Mouse (Mus musculus): ENCODE results near the gene Mgat5b. TPM values are rescaled to one million over a fixed set of nuclear protein-coding genes. Genes with fewer than 3 reads are reported as not detected.

Mgat5b gene
- polyA plus RNA-seq, 1 experiment, result not detected

GRCm38 (mm10) chr11:116940088-116940855, 21.6 kb downstream of the Mgat5b start:
- no peak overlapping the region for H3K27ac ChIP-seq (replicated peaks; ENCODE audit: low read depth, low read length)
- H3K4me3 ChIP-seq (ENCODE audit: insufficient read depth, low read depth, low read length), result no peak overlapping the region
- no peaks in the 10 kb centered on the region for H3K4me1 ChIP-seq (ENCODE audit: control insufficient read depth, insufficient read depth, insufficient read length, low read length)

DNA sequence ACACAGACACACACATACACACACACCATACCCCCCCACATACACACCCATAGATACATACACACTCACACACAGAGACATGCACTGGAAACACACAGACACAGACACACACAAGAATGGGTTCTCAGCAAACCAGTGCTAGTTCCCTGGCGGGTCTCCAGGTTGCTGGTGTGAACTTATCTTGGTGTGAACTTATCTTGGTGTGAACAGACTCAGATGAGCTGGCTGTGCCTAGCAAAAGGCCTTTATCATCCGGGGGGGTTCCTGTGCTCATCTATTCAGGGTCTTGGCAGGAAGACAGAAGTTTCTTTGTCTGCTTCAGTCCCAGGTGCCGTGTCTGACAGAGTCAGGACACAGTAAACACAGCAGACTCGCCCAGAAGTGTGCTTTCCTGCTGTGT, 25.7 kb downstream of the Mgat5b start:
- Histone ChIP-seq H3K27ac (replicated peaks; ENCODE audit: low read depth, low read length) (no peak overlapping the region), H3K4me3 (ENCODE audit: insufficient read depth, low read depth, low read length) (no peak overlapping the region), H3K4me1 (ENCODE audit: control insufficient read depth, insufficient read depth, insufficient read length, low read length) (no peaks in the 10 kb centered on the region)

DNA sequence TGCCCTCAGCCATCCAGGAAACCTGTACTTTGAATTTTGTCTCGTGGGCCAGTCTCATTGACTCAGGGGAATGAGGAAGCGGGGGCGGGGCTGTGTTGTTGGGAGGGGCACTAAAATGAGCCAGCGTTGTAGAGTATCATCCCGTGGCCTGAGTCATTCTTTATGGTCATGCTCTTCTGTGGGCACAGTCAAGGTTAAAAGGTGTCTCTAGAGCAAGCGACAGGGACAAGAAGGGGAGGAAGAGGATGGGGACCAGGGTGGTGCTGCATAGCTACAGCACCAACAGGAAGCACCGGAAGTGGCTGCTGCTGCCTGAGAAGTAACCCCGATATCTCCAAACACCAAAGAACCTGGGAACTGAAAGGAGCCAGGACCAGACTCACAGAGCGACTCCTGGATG, 31.2 kb downstream of the Mgat5b start:
- Histone ChIP-seq H3K4me1 (ENCODE audit: control insufficient read depth, insufficient read depth, insufficient read length, low read length) (no peaks in the 10 kb centered on the region), H3K27ac (replicated peaks; ENCODE audit: low read depth, low read length) (no peak overlapping the region), H3K4me3 (ENCODE audit: insufficient read depth, low read depth, low read length) (no peak overlapping the region)

GRCm38 (mm10) chr11:116951429-116951828, 32.8 kb downstream of the Mgat5b start:
- no peaks in the 10 kb centered on the region for H3K4me1 ChIP-seq (ENCODE audit: control insufficient read depth, insufficient read depth, insufficient read length, low read length)

DNA sequence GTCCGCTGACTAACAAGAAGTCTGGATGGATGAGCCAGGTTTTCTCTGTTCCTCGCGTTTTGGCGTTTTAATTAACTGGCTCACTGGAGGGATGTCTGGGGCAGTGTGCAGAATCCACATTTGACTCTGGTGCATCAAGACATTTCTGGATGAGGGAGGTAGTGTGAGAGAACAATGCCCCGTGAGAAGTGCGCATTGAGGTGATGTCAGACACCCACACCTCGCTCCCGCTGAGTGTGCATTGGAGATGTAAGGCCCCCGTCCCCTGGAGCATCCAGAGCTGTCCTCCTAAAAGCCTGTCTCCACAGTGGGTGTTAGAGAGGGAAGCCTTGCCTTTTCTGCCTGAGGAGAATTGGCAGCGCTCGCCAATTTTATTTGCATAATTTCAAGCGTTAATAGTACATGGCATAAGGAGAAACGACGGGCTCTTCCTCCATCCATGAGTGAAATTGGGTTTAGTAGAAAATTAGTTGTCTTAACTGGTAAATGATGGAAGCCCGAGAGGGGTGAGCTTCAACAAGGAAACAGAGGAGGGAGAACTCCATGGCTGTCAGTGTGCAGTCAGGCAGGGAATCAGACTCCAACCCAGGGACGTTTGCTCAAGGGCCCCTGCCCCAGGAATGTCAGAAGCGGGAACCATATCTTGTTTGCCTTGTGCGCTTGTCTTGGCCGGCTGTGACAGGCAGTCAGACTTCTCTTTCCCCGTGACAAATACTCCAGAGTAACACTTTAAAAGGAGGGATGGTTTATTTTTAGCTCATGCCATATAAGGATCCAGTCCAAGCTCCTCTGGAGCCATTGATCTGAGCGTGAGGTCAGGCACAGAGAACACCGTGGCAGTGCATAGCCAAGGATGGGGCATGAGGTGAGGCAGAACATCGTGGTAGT, 35.8 kb downstream of the Mgat5b start:
- H3K4me1 ChIP-seq (ENCODE audit: control insufficient read depth, insufficient read depth, insufficient read length, low read length), result no peaks in the 10 kb centered on the region
- H3K27ac ChIP-seq (replicated peaks; ENCODE audit: low read depth, low read length), result no peak overlapping the region
- H3K4me3 ChIP-seq (ENCODE audit: insufficient read depth, low read depth, low read length), result no peak overlapping the region

More at GRCm38 (mm10) chr11:116951429-116951828, 32.8 kb downstream of the Mgat5b start:
- H3K27ac ChIP-seq (replicated peaks; ENCODE audit: low read depth, low read length), result no peak overlapping the region
- H3K4me3 ChIP-seq (ENCODE audit: insufficient read depth, low read depth, low read length), result no peak overlapping the region

DNA sequence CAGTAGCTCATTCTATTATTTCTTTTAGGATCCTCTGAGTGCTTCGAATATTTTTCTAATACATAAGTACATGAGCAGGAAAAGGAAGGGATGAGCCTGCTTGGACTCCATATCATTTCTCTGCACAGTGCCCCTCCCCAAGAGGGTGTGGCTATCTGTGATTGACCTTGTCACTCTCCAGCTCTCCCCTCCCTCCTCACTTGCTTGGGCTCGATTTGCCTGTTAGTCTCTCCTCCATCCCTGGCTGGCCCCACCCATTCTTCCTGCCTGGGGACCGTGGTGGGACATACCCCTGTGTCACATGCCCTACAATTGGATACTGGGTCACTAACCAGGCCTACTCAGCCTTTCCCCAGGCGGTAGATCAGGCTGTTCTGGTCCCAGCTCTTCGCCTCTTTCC, 39.9 kb downstream of the Mgat5b start:
- Histone ChIP-seq H3K4me1 (ENCODE audit: control insufficient read depth, insufficient read depth, insufficient read length, low read length) (no peaks in the 10 kb centered on the region), H3K4me3 (ENCODE audit: insufficient read depth, low read depth, low read length) (no peak overlapping the region), H3K27ac (replicated peaks; ENCODE audit: low read depth, low read length) (no peak overlapping the region)

DNA sequence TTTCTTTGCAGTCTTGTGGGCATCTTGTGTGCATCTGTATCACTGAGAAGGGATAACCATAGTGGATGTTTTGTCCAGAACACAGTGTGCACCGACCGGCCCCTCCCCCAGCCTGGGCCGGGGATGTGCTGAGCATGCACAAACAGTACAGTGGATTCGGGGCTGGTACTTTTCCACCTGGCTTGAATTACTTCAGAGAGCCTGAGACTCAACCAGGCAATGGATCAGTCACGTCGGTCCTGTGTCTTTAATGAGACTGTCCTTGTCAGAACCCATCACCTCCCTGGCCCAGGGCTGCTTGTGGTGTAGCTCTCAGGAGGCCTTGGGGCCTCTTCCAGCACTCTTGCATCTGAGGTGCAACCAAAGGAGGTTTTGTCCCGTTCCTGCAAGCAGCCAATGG, 46.4 kb downstream of the Mgat5b start:
- Histone ChIP-seq H3K4me1 (ENCODE audit: control insufficient read depth, insufficient read depth, insufficient read length, low read length) (peaks cover 7% of the 10 kb centered on the region; the same call in 1 of the 2 replicates), H3K4me3 (ENCODE audit: insufficient read depth, low read depth, low read length) (no peak overlapping the region), H3K27ac (replicated peaks; ENCODE audit: low read depth, low read length) (no peak overlapping the region)

DNA sequence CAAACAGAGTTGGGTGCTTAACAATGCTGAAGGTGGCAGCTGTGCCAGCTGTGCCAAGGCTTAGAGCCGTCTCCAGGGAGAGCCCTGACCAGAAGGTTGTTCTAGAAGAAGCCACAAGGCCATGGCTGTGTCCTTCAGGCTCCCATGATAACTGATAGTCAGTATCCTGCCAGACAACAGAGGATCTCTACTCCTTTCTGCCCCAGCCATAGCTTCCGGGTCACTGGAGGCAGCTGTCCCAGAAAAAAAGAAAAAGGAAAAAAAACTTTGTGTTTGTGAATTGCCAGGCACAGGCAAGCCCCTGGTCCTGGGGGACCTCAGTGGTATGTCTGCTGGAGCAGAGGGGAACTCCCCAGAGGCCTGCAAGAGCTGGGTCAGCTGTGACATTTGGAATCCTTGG, 47.3 kb downstream of the Mgat5b start:
- Histone ChIP-seq H3K4me1 (ENCODE audit: control insufficient read depth, insufficient read depth, insufficient read length, low read length) (peaks cover 7% of the 10 kb centered on the region; the same call in 1 of the 2 replicates), H3K4me3 (ENCODE audit: insufficient read depth, low read depth, low read length) (no peak overlapping the region), H3K27ac (replicated peaks; ENCODE audit: low read depth, low read length) (peak overlapping the region; percentile 39; the same call in 1 of the 2 replicates)

- H3K4me1 ChIP-seq (ENCODE audit: control insufficient read depth, insufficient read depth, insufficient read length, low read length), result peaks cover 7% of the 10 kb centered on the region; the same call in 1 of the 2 replicates
- H3K27ac ChIP-seq (replicated peaks; ENCODE audit: low read depth, low read length), result no peak overlapping the region
- H3K4me3 ChIP-seq (ENCODE audit: insufficient read depth, low read depth, low read length), result no peak overlapping the region
Observed at GRCm38 (mm10) chr11:116968586-116968985, 49.9 kb downstream of the Mgat5b start.

DNA sequence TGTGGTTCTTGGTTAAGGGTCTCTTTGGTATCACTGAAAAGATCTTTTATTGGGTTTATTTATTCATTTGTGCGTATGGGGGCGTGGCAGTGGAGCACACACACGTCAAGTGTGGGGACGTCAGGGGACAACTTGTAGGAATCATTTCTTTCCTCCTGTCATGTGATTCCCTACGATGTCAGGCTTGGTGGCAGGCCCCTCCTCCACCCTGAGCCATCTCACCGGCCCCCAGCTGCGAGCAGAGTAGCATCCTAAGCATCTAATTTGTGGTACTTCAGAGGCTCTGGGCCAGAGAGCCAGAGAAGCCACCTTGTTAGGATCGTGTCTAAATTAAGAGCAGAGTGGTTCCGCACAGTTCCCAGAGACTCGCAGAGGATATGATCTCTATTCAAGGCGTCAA, 50.8 kb downstream of the Mgat5b start:
- Histone ChIP-seq H3K4me1 (ENCODE audit: control insufficient read depth, insufficient read depth, insufficient read length, low read length) (peaks cover 7% of the 10 kb centered on the region; the same call in 1 of the 2 replicates), H3K27ac (replicated peaks; ENCODE audit: low read depth, low read length) (no peak overlapping the region), H3K4me3 (ENCODE audit: insufficient read depth, low read depth, low read length) (no peak overlapping the region)

DNA sequence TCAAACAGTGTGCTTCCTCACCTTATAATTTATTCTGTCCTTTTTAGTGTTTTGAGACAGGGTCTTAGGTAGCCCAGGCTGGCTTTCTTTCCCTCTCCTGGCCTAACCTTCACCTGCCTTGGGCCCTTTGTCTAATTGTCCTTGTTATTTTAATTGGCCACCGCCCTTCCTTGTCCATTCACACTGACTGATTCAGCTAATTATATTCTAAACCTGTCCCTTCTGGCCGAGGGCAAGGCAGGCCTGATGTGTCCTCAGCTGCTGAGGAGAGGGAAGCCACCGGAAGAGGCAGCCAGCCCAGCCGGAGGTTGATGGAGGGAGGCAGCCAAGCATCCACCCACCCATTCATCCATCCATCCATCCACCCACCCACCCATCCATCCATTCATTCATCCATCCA, 52.2 kb downstream of the Mgat5b start:
- H3K4me3 ChIP-seq (ENCODE audit: insufficient read depth, low read depth, low read length), result no peak overlapping the region

DNA sequence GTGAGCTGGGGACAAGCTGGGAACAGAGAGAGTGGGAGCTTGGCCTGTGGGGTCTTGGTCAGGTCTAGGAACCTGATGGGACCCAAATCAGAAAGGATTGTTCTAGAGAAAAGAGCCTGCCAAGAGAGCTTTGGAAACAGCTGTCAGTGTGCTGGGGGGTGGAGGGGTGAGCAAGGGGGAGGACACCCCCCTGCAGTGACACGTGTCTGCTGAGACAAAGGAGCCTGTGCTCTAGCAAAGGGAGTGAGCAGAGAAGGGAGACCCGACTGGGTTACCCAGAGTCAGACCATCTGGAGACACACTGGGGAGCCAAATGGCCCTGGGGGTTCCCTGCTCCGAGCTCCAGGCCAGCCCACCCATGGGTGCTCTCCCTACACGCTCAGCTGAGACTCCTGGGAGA, 54.2 kb downstream of the Mgat5b start:
- no peak overlapping the region for H3K27ac ChIP-seq (replicated peaks; ENCODE audit: low read depth, low read length)
- no peak overlapping the region for H3K4me3 ChIP-seq (ENCODE audit: insufficient read depth, low read depth, low read length)
- no peaks in the 10 kb centered on the region for H3K4me1 ChIP-seq (ENCODE audit: control insufficient read depth, insufficient read depth, insufficient read length, low read length)

More for the DNA sequence above, 52.2 kb downstream of the Mgat5b start:
- no peak overlapping the region for H3K27ac ChIP-seq (replicated peaks; ENCODE audit: low read depth, low read length)
- peaks cover 3% of the 10 kb centered on the region; the same call in 1 of the 2 replicates for H3K4me1 ChIP-seq (ENCODE audit: control insufficient read depth, insufficient read depth, insufficient read length, low read length)

- Histone ChIP-seq H3K4me3 (ENCODE audit: insufficient read depth, low read depth, low read length) (no peak overlapping the region), H3K27ac (replicated peaks; ENCODE audit: low read depth, low read length) (no peak overlapping the region), H3K4me1 (ENCODE audit: control insufficient read depth, insufficient read depth, insufficient read length, low read length) (no peaks in the 10 kb centered on the region)
Observed at GRCm38 (mm10) chr11:116973508-116973907, 54.8 kb downstream of the Mgat5b start.

DNA sequence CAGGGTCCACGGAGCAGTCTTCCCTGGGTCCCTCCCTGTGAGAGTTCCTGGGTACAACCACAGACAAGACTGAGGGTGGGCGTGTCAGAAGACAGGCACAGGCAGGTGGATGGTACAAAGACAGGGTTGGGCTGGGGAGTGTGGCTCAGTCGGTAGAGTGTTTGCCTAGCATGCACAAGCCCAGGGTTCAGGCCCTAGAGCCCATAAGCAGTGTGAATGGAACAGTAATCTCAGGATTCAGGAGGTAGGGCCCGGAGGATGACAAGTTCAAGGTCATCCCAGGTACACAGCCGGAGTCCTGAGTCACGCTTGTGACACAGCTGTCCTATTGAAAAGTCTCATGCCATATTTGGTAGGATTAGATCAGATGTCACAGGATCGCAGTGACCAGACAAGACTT, 55.7 kb downstream of the Mgat5b start:
- Histone ChIP-seq H3K27ac (replicated peaks; ENCODE audit: low read depth, low read length) (no peak overlapping the region), H3K4me3 (ENCODE audit: insufficient read depth, low read depth, low read length) (no peak overlapping the region), H3K4me1 (ENCODE audit: control insufficient read depth, insufficient read depth, insufficient read length, low read length) (no peaks in the 10 kb centered on the region)

- Histone ChIP-seq H3K4me1 (ENCODE audit: control insufficient read depth, insufficient read depth, insufficient read length, low read length) (0 out of 2 replicates have a peak, but pooled peaks cover 4% of the 10 kb centered on the region), H3K27ac (replicated peaks; ENCODE audit: low read depth, low read length) (no peak overlapping the region), H3K4me3 (ENCODE audit: insufficient read depth, low read depth, low read length) (no peak overlapping the region)
Observed at GRCm38 (mm10) chr11:116980313-116980712, 61.6 kb downstream of the Mgat5b start.

All from brown adipose tissue, adult 24 weeks (tissue).